ENCODE assay signal across 8 mouse cellular contexts in the genomic region with DNA sequence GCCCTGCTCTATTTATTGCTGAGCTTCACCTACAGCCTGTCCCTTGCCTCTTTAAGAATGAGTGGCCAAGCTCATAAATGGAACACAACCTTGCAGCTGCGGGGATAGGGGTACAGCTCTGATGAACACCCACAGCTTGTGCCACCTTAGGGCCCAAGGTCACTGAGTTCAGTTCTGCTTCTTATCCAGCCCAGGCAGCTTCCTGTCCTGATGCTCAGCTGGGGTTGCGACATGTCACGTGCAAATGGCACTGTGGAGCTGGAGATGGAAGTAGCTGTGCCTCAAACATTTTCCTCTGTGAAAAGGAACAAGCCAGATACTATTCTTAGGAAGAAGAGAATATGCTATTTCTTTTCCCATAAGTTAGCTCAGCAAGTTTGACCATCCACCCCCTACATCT. TPM values are rescaled to one million over a fixed set of nuclear protein-coding genes. Genes with fewer than 3 reads are reported as not detected.
A peak's percentile ranks its signal among the peaks of the same experiment; 100 is the strongest.
DNase-seq lines count a peak whose midpoint lies in the region; TF ChIP-seq lines count a peak whose summit lies in the region.

No protein-coding gene starts in this region.

- no peaks in the 10 kb centered on the region for H3K79me2 ChIP-seq in heart, adult 2 months (replicated peaks; ENCODE audit: control insufficient read depth, insufficient read depth, low read length)
- no peaks in the 10 kb centered on the region for H3K79me2 ChIP-seq in MEL (ENCODE audit: control insufficient read depth, insufficient read depth, low read length, poor library complexity)

- no peaks in the 10 kb centered on the region for H3K9me3 ChIP-seq in MEL (replicated peaks; ENCODE audit: insufficient read depth, low read length)
- no peaks in the 10 kb centered on the region for H3K9me3 ChIP-seq in heart, embryonic 10.5 days

- peak overlapping the region; percentile 83 for H3K27ac ChIP-seq in heart, adult 2 months
- H3K27ac ChIP-seq in MEL (ENCODE audit: control insufficient read depth, low read depth, low read length), result no peak overlapping the region
- H3K27ac ChIP-seq in heart, embryonic 10.5 days, result peak overlapping the region; percentile 89

- peak; percentile 55 to 79 for DNase-seq in heart, adult 2 months
- no peak for DNase-seq in heart, postnatal 4 days
- DNase-seq in MEL (ENCODE audit: low read depth, low spot score), result peak; percentile 10
- DNase-seq in heart, embryonic 10.5 days (ENCODE audit: low spot score), result no peak
- DNase-seq in lung, postnatal 14 days, result peak; percentile 46
- DNase-seq in thymus, adult 18-20 months, result no peak
- DNase-seq in ovary, postnatal 14 days (ENCODE audit: low spot score), result no peak
- no peak for DNase-seq in cerebellum, adult 18-20 months

- peak overlapping the region; percentile 40 for H3K9ac ChIP-seq in heart, adult 2 months (ENCODE audit: low read depth, low read length)
- no peak overlapping the region for H3K9ac ChIP-seq in MEL (ENCODE audit: control insufficient read depth, low read depth, low read length, poor library complexity, severe bottlenecking)

- WGBS in heart, adult 2 months, result 38% methylated on average over 3 of the region's 3 CpGs
- 69% methylated on average over 3 of the region's 3 CpGs for WGBS in heart, embryonic 10.5 days

- no peaks in the 10 kb centered on the region for H3K27me3 ChIP-seq in heart, adult 2 months (ENCODE audit: control insufficient read depth, insufficient read depth, low read length)
- no peaks in the 10 kb centered on the region for H3K27me3 ChIP-seq in MEL (ENCODE audit: control insufficient read depth in 1 of 2, insufficient read depth in 2 of 2, low read length in 2 of 2)
- no peaks in the 10 kb centered on the region for H3K27me3 ChIP-seq in heart, embryonic 10.5 days (ENCODE audit: insufficient read depth, poor library complexity, severe bottlenecking)

- H3K36me3 ChIP-seq in heart, adult 2 months (ENCODE audit: control insufficient read depth, insufficient read depth, low read length), result peaks cover 64% of the 10 kb centered on the region
- no peaks in the 10 kb centered on the region for H3K36me3 ChIP-seq in MEL (ENCODE audit: control insufficient read depth in 1 of 2, insufficient read depth in 2 of 2, low read length in 2 of 2)
- H3K36me3 ChIP-seq in heart, embryonic 10.5 days, result peaks cover 47% of the 10 kb centered on the region

- TF ChIP-seq EP300 in heart, adult 2 months (IDR thresholded peaks at IDR 0.05; ENCODE audit: insufficient read depth, low read depth, low read length), result peak; percentile 59; the same call in 1 of the 2 replicates
- TF ChIP-seq EP300 in MEL (IDR thresholded peaks at IDR 0.05; ENCODE audit: low read depth in 1 of 2, low read length in 2 of 2), result no peak

- TF ChIP-seq CTCF in heart, adult 2 months (IDR thresholded peaks at IDR 0.05), result no peak
- TF ChIP-seq CTCF in MEL (IDR thresholded peaks at IDR 0.05 in 2 of 3, conservative IDR thresholded peaks at IDR 0.05 in 1 of 3; ENCODE audit: control insufficient read depth in 1 of 3, insufficient read depth in 1 of 3, low read depth in 2 of 3, low read length in 3 of 3, poor library complexity in 1 of 3, severe bottlenecking in 1 of 3), result no peak

- 0 out of 2 replicates have a peak, but pooled peaks have one; percentile 25 for TF ChIP-seq POLR2A in heart, adult 2 months (IDR thresholded peaks at IDR 0.05; ENCODE audit: insufficient read depth, low read depth, low read length)
- no peak for TF ChIP-seq POLR2A in MEL (IDR thresholded peaks at IDR 0.05; ENCODE audit: control insufficient read depth in 1 of 2, insufficient read depth in 1 of 2, low read depth in 1 of 2, low read length in 2 of 2, poor library complexity in 1 of 2)

- H3K4me3 ChIP-seq in heart, adult 2 months, result no peak overlapping the region
- H3K4me3 ChIP-seq in MEL (ENCODE audit: control insufficient read depth in 1 of 2, insufficient read depth in 1 of 2, low read depth in 2 of 2, low read length in 2 of 2), result no peak overlapping the region
- H3K4me3 ChIP-seq in heart, embryonic 10.5 days, result no peak overlapping the region

- TF ChIP-seq RAD21 in MEL (IDR thresholded peaks at IDR 0.05; ENCODE audit: low read depth, low read length), result no peak

- intact Hi-C loops in heart, adult 2 months (cut with DNase I), result loop anchor here (2.0 kb wide), 1 partner anchor 33 kb away; no protein-coding TSS in a partner anchor

- peaks cover 41% of the 10 kb centered on the region for H3K4me1 ChIP-seq in heart, adult 2 months (ENCODE audit: control insufficient read depth, insufficient read depth, low read length)
- no peaks in the 10 kb centered on the region for H3K4me1 ChIP-seq in MEL (ENCODE audit: control insufficient read depth in 1 of 2, insufficient read depth in 2 of 2, low read length in 2 of 2)
- peaks cover 68% of the 10 kb centered on the region for H3K4me1 ChIP-seq in heart, embryonic 10.5 days

TF ChIP-seq in MEL, 35 proteins besides CTCF, POLR2A, EP300 and RAD21:
- no peak for TF ChIP-seq E2F4 (IDR thresholded peaks at IDR 0.05; ENCODE audit: borderline replicate concordance, low read depth, low read length)
- TF ChIP-seq ZC3H11A (IDR thresholded peaks at IDR 0.05; ENCODE audit: low read depth, low read length), result no peak
- 0 out of 2 replicates have a peak, but pooled peaks have one; percentile 12 for TF ChIP-seq BHLHE40 (IDR thresholded peaks at IDR 0.05; ENCODE audit: borderline replicate concordance, low read depth, low read length)
- TF ChIP-seq TAL1 (IDR thresholded peaks at IDR 0.05; ENCODE audit: low read length), result peak; percentile 35; the same call in 1 of the 2 replicates
TF ChIP-seq in MEL: peak in this region for 2.

RNA-seq across cellular contexts. Expression of a gene that starts 54.5 kb away (rescaled TPM):
- total RNA-seq in heart, adult 2 months (2021), result 100 to 1,000 TPM; 330 to 373 TPM
- 213 and 279 TPM in 2 replicates for polyA plus RNA-seq in heart, adult 2 months (2012; rRNA removed)
- 100 to 1,000 TPM; 461 to 503 TPM for total RNA-seq in heart, postnatal 4 days (2021)
- 14.1 and 15.8 TPM in 2 replicates for total RNA-seq in MEL (2012; rRNA removed)
- polyA plus RNA-seq in MEL (2012; ENCODE audit: insufficient read depth in 1 of 2, insufficient read length in 2 of 2, low read depth in 1 of 2, low replicate concordance in 2 of 2, missing spikeins in 1 of 2), result 10 to 100 TPM in 1 of 2 experiments, not detected in 1; 35.5 TPM
- 115 and 173 TPM in 2 replicates for polyA plus RNA-seq in heart, embryonic 10.5 days (2016; fragmentation: Nextera tagmentation; extraction: Ambion mirVana)

Comparison
In these comparisons a context has a peak if more than half of its experiments do, and no peak if none do; other contexts are left out.
1. DNase-seq: peak in heart, adult 2 months (2 of 2), MEL (single experiment) and lung, postnatal 14 days (single experiment); none in heart, postnatal 4 days (single experiment), heart, embryonic 10.5 days (single experiment), thymus, adult 18-20 months (0 of 2), ovary, postnatal 14 days (single experiment) and cerebellum, adult 18-20 months (0 of 2).
2. RNA of a gene that starts 54.5 kb away (total RNA-seq): 461 to 503 TPM in heart, postnatal 4 days and 330 to 373 TPM in heart, adult 2 months; 14.1 to 15.8 TPM in MEL; every median in the first group is over 10 times any median in the second.